Mouse (Mus musculus) bone marrow, adult 2 months (tissue): Measurements from ENCODE around the gene Amer3.

Source experiments
- CTCF ChIP-seq: fragments of 200-500 bp; IDR thresholded peaks from 2 replicates; pipeline ENCODE4 v1.5.1; 2011; ENCODE audit warnings: low read length, control low read depth; ENCODE audit not compliant: control insufficient read depth, insufficient read depth
- POLR2A ChIP-seq: fragments of 200-500 bp; IDR thresholded peaks from 2 replicates; pipeline ENCODE4 v1.6.1; 2011; ENCODE audit warnings: low read depth, mild to moderate bottlenecking, control low read depth, low read length, borderline replicate concordance; ENCODE audit not compliant: control insufficient read depth

DNA sequence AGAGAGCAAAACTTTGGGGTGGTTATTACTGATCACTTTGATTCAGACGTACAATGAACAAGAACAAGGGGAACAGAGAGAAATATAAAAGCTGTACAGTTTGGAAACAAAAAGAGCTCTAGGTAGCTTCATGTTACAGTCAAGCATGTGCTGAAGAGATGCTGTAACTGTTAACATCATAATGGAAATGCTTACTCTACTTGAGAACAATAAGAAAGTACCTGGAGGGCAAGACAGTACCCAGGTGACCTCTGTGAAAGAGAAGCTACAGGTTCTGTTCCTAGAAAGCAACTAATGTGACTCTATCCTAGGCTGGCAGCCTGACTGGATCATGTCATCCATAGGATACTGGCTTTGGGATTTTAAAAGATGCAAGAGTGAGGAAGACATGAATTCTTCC lies 32.4 kb upstream of the Amer3 start:
- no peak for TF ChIP-seq CTCF
- no peak for TF ChIP-seq POLR2A
